Mouse (Mus musculus) olfactory bulb, adult 2 months (tissue): ENCODE measurements at regions not wholly inside any gene's neighbourhood (a gene's known extent, or its start where the extent isn't known, plus 50 kb on each side); places are given as distances from the start of the nearest gene placed in this dataset.

Source experiments
- H3K27ac ChIP-seq: fragments of 200-500 bp; 2 replicates; pipeline ENCODE4 v1.5.1; 2012; ENCODE audit warnings: low read depth, low read length; ENCODE audit not compliant: insufficient read depth
- H3K4me1 ChIP-seq: fragments of 200-500 bp; 2 replicates; pipeline ENCODE4 v1.6.1; 2012; ENCODE audit warnings: low read length; ENCODE audit not compliant: control insufficient read depth, insufficient read depth
- H3K4me3 ChIP-seq: fragments of 200-500 bp; 2 replicates; pipeline ENCODE4 v1.5.1; 2012; ENCODE audit warnings: mild to moderate bottlenecking, low read depth, low read length, moderate library complexity; ENCODE audit not compliant: insufficient read depth
- CTCF ChIP-seq: fragments of 200-500 bp; IDR thresholded peaks from 2 replicates; pipeline ENCODE4 v1.5.1; 2012; ENCODE audit warnings: low read depth, mild to moderate bottlenecking, low read length, moderate library complexity; ENCODE audit not compliant: insufficient read depth
- POLR2A ChIP-seq: fragments of 200-500 bp; IDR thresholded peaks from 2 replicates; pipeline ENCODE4 v1.6.1; 2012; ENCODE audit warnings: mild to moderate bottlenecking, low read depth, low read length, moderate library complexity; ENCODE audit not compliant: insufficient read depth
- WGBS: fragments of 180-500 bp; shearing (Covaris S2); methylation state at CpG from one replicate; pipeline ENCODE4 v1.1.7; 2018; 5-methylcytosine and 5-hydroxymethylcytosine counted together

GRCm38 (mm10) chr10:98691816-98692215 is 222.4 kb upstream of the Atp2b1 start:
- no peak overlapping the region for H3K4me3 ChIP-seq
- TF ChIP-seq POLR2A (no peak), CTCF (no peak)
- no peak overlapping the region for H3K27ac ChIP-seq
- 93% methylated on average over 5 of the region's 5 CpGs for WGBS
- H3K4me1 ChIP-seq, result no peaks in the 10 kb centered on the region

DNA sequence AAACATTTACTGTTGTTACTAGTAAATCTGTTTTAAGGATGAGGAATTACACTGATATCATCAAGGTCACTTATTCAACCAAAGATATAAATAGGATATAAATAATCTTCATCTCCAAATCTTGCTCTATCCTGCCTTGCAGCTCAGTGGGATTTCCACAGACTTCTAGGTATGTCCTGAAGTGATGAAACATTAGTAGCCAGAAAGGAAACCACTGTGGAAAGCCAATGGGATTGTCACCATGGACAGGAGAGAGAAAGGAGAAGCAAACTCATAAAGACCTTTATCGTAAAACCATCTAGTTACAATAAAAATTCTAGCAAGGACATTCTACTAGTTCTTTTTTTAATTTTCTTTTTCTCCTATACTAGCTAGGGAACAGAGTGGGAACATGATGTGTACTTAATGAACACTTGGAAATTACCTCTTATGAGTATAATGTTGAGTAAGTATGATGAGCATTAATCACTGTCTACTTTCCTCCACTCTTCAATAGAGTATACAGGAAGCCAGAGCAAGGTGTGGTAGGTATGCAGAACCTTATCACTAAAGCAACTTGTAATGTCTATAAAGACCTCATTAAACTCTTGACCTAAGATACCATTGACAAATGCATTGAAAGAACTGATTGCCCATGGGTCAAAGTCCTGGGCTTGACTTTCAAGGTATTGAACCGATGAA is 219.4 kb upstream of the Atp2b1 start:
- TF ChIP-seq CTCF, result no peak
- WGBS, result 100% methylated on average over 2 of the region's 2 CpGs
- Histone ChIP-seq H3K4me1 (no peaks in the 10 kb centered on the region), H3K27ac (no peak overlapping the region), H3K4me3 (no peak overlapping the region)

- TF ChIP-seq CTCF (no peak), POLR2A (no peak)
- Histone ChIP-seq H3K27ac (no peak overlapping the region), H3K4me3 (no peak overlapping the region)
Observed at GRCm38 (mm10) chr10:98695371-98695725, 218.9 kb upstream of the Atp2b1 start.

DNA sequence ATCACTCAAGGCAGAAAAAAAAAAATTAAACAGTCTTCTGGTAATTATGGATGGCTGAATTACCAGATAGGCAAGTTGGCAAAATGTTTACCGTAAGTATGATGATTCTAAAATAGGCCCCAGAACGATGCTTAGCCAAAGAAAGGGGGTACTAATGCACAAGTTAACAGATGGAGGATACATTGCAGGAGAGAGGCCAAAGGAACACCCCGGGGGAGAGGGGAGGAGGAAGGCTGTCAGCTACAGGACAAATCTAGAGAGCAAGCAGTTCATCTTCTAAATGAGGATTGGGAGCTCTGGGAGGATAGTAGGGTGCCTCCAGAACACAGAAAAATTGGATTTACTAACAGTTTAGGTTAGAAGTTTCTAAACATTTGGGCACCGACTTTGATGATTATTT is 216.3 kb upstream of the Atp2b1 start:
- no peak for TF ChIP-seq POLR2A
- no peak for TF ChIP-seq CTCF
- WGBS, result 72% methylated on average over 4 of the region's 4 CpGs
- no peak overlapping the region for H3K27ac ChIP-seq
- H3K4me1 ChIP-seq, result no peaks in the 10 kb centered on the region
- no peak overlapping the region for H3K4me3 ChIP-seq

More at GRCm38 (mm10) chr10:98695371-98695725, 218.9 kb upstream of the Atp2b1 start:
- H3K4me1 ChIP-seq, result no peaks in the 10 kb centered on the region
- 96% methylated on average over 2 of the region's 2 CpGs for WGBS

- no peak overlapping the region for H3K27ac ChIP-seq
- no peak for TF ChIP-seq CTCF
- no peak for TF ChIP-seq POLR2A
- no peak overlapping the region for H3K4me3 ChIP-seq
- H3K4me1 ChIP-seq, result no peaks in the 10 kb centered on the region
- 90% methylated on average over 4 of the region's 4 CpGs for WGBS
Observed at GRCm38 (mm10) chr10:98699579-98699978, 214.6 kb upstream of the Atp2b1 start.

DNA sequence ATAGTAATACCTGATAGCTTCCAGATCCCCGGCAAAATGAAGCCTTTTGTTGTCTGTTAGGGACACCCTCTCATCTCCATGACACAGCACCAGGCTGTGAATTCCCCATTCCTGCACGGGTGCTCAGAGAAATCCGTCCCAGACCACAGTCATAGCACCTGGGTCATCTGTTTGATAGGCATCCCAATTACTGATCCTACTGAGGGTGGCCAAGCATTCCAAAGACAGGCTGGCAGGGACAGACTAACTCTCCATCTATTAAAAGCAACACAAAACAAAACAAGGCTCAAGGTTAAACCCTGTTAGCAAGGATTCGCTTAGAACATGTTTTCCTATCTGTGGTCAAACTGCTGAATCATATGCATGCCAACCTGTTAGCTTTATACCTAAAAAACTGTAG is 213.8 kb upstream of the Atp2b1 start:
- no peak for TF ChIP-seq CTCF
- no peak for TF ChIP-seq POLR2A
- Histone ChIP-seq H3K27ac (no peak overlapping the region), H3K4me1 (no peaks in the 10 kb centered on the region), H3K4me3 (no peak overlapping the region)
- 84% methylated on average over 4 of the region's 4 CpGs for WGBS

GRCm38 (mm10) chr10:98701285-98701684 is 212.9 kb upstream of the Atp2b1 start:
- no peak for TF ChIP-seq POLR2A
- no peak for TF ChIP-seq CTCF
- no peak overlapping the region for H3K4me3 ChIP-seq
- H3K4me1 ChIP-seq, result no peaks in the 10 kb centered on the region
- no peak overlapping the region for H3K27ac ChIP-seq
- WGBS, result 24% methylated on average over 3 of the region's 3 CpGs

GRCm38 (mm10) chr10:98702470-98703215 is 211.6 kb upstream of the Atp2b1 start:
- H3K4me1 ChIP-seq, result no peaks in the 10 kb centered on the region
- no peak for TF ChIP-seq CTCF
- no peak for TF ChIP-seq POLR2A
- no peak overlapping the region for H3K4me3 ChIP-seq
- whole genome bisulfite sequencing, result 85% methylated on average over 5 of the region's 5 CpGs
- H3K27ac ChIP-seq, result no peak overlapping the region

DNA sequence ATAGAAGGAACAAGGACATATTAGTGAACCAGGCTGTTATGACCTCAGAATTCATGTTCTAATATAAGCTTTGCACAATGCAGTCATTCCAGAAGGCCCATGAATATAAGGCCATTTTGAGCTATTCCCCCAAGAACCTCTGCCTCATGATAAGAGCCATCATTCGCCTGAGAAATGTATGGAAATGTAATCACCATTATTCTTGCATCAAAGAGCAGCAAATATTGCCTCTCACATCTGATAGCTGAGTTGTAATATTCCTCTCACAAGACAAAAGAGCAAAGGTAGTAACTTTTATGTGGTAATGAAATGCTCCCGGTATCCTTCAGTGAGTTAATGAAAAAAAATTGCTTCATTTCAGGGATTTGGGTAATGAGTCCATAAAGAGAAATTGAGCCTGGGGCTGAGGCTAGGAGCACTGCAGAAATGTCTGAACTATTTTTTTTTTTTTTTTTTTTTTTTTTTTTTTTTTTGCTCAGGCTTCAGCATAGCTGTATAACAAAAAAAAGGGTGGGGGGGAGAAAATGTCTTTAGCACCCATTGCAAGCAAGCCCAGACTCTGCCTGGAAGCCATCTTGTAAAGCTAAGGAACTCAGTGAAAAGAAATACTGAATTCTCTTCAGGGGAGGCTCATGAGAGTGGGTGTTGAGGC is 210.4 kb upstream of the Atp2b1 start:
- TF ChIP-seq POLR2A (no peak), CTCF (no peak)
- no peaks in the 10 kb centered on the region for H3K4me1 ChIP-seq
- H3K4me3 ChIP-seq, result no peak overlapping the region
- WGBS, result 93% methylated on average over 2 of the region's 2 CpGs
- no peak overlapping the region for H3K27ac ChIP-seq
